Mouse (Mus musculus) ES-Bruce4 (cell line): Measurements from ENCODE around the gene Pla2g4f. TPM values are rescaled to one million over a fixed set of nuclear protein-coding genes. Genes with fewer than 3 reads are reported as not detected.

Experiments
- H3K27ac ChIP-seq: 2 replicates; pipeline ENCODE4 v1.5.1; 2012; ENCODE audit warnings: low read length, inconsistent platforms; ENCODE audit not compliant: insufficient read depth
- H3K27me3 ChIP-seq: 2 replicates; pipeline ENCODE4 v1.6.1; 2012; ENCODE audit warnings: mild to moderate bottlenecking, low read length, inconsistent platforms; ENCODE audit not compliant: control insufficient read depth, poor library complexity, insufficient read depth, severe bottlenecking
- H3K36me3 ChIP-seq: 2 replicates; pipeline ENCODE4 v1.6.1; 2012; ENCODE audit warnings: inconsistent platforms, mild to moderate bottlenecking, low read length, moderate library complexity; ENCODE audit not compliant: control insufficient read depth, poor library complexity, insufficient read depth, severe bottlenecking
- H3K4me1 ChIP-seq: one replicate; pipeline ENCODE4 v1.8.1; 2011; ENCODE audit warnings: low read length; ENCODE audit not compliant: control insufficient read depth, insufficient read depth
- H3K4me3 ChIP-seq: 2 replicates; pipeline ENCODE4 v1.5.1; 2011; ENCODE audit warnings: low read depth, mild to moderate bottlenecking, low read length
- H3K9ac ChIP-seq: 2 replicates; pipeline ENCODE4 v1.6.1; 2012; ENCODE audit warnings: low read depth, mild to moderate bottlenecking, inconsistent platforms; ENCODE audit not compliant: poor library complexity, severe bottlenecking
- H3K9me3 ChIP-seq: replicated peaks from 2 replicates; pipeline ENCODE4 v1.6.1; 2012; ENCODE audit warnings: mild to moderate bottlenecking, low read length, inconsistent platforms; ENCODE audit not compliant: control insufficient read depth, poor library complexity, insufficient read depth, severe bottlenecking
- CTCF ChIP-seq: IDR thresholded peaks from one replicate; pipeline ENCODE4 v1.8.1; 2011; ENCODE audit warnings: low read depth, low read length
- EP300 ChIP-seq: IDR thresholded peaks from 2 replicates; pipeline ENCODE4 v1.6.1; 2011; ENCODE audit warnings: low read depth, low read length; ENCODE audit not compliant: insufficient read depth
- POLR2A ChIP-seq: IDR thresholded peaks from one replicate; pipeline ENCODE4 v1.8.1; 2011; ENCODE audit warnings: low read length; ENCODE audit not compliant: insufficient read depth
- polyA plus RNA-seq: library from polyadenylated mRNA; stranded (reverse); fragments of >200 nt; gene quantifications from 2 replicates; pipeline ENCODE4 v1.2.4, GENCODE M21; 2011; ENCODE audit warnings: low read depth; ENCODE audit not compliant: missing spikeins, insufficient read depth, insufficient read length

The Pla2g4f gene
- polyA plus RNA-seq, 1 experiment, result 0.39 TPM

DNA sequence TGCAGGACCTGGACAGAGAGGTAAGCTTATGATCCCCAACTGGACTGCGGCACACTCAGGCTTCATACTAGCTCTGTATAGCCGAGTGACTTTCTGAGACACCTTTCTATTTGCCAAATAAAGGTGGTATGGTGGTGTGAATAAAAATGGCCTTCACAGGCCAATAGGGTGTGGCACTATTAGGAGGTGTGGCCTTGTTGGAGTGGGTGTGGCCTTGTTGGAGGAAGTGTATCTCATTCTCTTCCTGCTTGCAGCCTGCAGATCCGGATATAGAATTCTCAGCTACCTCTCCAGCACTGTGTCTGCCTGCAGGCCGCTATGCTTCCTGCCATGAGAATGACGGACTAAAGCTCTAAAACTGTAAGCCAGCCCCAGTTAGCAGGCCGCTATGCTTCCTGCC lies 12.9 kb downstream of the Pla2g4f start:
- Histone ChIP-seq H3K9me3 (no peaks in the 10 kb centered on the region), H3K27me3 (no peaks in the 10 kb centered on the region), H3K4me1 (no peaks in the 10 kb centered on the region), H3K9ac (no peak overlapping the region), H3K4me3 (no peak overlapping the region), H3K36me3 (no peaks in the 10 kb centered on the region), H3K27ac (no peak overlapping the region)
- TF ChIP-seq EP300 (no peak), POLR2A (no peak), CTCF (no peak)

DNA sequence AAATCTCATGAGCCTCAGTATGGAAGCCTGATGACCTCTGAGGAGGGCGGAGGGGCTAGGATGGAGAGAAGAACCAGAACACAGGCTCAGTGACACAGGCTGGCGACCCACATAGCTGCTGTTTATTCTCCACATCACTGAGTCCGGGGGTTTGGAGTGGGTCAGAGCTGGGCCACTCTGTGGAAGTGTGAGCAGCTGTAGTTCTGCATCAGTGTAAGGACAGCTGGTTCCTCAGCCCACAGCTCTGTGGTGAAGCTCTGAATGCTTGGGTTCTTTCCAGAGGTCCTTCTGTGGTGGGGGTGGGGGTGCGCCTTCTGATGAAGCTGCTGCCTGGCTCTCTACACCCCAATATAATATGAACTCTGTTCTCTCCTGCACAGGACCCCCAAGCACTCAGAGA lies 14.1 kb downstream of the Pla2g4f start:
- no peak overlapping the region for H3K4me3 ChIP-seq
- no peak for TF ChIP-seq CTCF
- TF ChIP-seq POLR2A, result no peak
- no peak for TF ChIP-seq EP300
- no peak overlapping the region for H3K27ac ChIP-seq
- H3K9me3 ChIP-seq, result no peaks in the 10 kb centered on the region
- no peaks in the 10 kb centered on the region for H3K36me3 ChIP-seq
- H3K9ac ChIP-seq, result no peak overlapping the region
- H3K27me3 ChIP-seq, result no peaks in the 10 kb centered on the region
- H3K4me1 ChIP-seq, result no peaks in the 10 kb centered on the region

DNA sequence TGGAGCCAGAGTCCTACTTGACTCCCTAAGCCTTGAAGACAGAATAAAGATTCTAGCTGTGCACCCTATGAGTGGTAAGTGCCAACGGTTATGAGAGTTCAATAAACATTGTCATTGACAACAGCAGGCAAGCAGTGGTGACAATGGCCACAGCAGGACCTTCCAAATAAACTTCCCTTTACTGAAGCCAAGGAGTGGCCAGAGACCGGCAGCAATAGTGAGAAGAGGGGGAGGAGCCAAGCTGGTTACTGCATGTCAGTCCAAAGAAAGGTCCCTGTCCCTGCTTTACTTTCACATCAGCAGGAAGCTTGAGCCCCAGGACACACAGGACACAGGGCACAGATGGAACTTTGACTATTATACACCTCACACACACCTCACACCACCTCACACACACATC lies 17.8 kb downstream of the Pla2g4f start:
- Histone ChIP-seq H3K36me3 (no peaks in the 10 kb centered on the region), H3K27me3 (no peaks in the 10 kb centered on the region), H3K27ac (no peak overlapping the region), H3K4me1 (no peaks in the 10 kb centered on the region), H3K9me3 (no peaks in the 10 kb centered on the region), H3K4me3 (no peak overlapping the region), H3K9ac (no peak overlapping the region)
- TF ChIP-seq EP300 (no peak), CTCF (no peak)

GRCm38 (mm10) chr2:120291471-120292078 lies 22.4 kb downstream of the Pla2g4f start:
- no peaks in the 10 kb centered on the region for H3K9me3 ChIP-seq

GRCm38 (mm10) chr2:120288995-120289394 lies 25.0 kb downstream of the Pla2g4f start, which contains the start of gene Pla2g4d:
Gene Pla2g4d (minus strand): TSS chr2:120289197.
- Histone ChIP-seq H3K27me3 (no peaks in the 10 kb centered on the region), H3K9me3 (no peaks in the 10 kb centered on the region), H3K9ac (no peak within 1 kb of the TSS), H3K4me3 (no peak within 1 kb of the TSS), H3K36me3 (no peaks in the 10 kb centered on the region), H3K4me1 (no peaks in the 10 kb centered on the region), H3K27ac (no peak within 1 kb of the TSS)
- no peak for TF ChIP-seq EP300
- TF ChIP-seq CTCF, result no peak
- TF ChIP-seq POLR2A, result no peak

More at GRCm38 (mm10) chr2:120291471-120292078, 22.4 kb downstream of the Pla2g4f start:
- no peaks in the 10 kb centered on the region for H3K27me3 ChIP-seq
- no peaks in the 10 kb centered on the region for H3K36me3 ChIP-seq
- H3K4me1 ChIP-seq, result no peaks in the 10 kb centered on the region
- no peak overlapping the region for H3K27ac ChIP-seq
- TF ChIP-seq CTCF (no peak), POLR2A (no peak), EP300 (no peak)
- no peak overlapping the region for H3K4me3 ChIP-seq
- H3K9ac ChIP-seq, result no peak overlapping the region

- Histone ChIP-seq H3K36me3 (no peaks in the 10 kb centered on the region), H3K27ac (no peak overlapping the region)
- TF ChIP-seq CTCF (no peak), POLR2A (no peak), EP300 (no peak)
Measured at GRCm38 (mm10) chr2:120288401-120288800, 25.6 kb downstream of the Pla2g4f start.

More at GRCm38 (mm10) chr2:120288401-120288800, 25.6 kb downstream of the Pla2g4f start:
- no peak overlapping the region for H3K9ac ChIP-seq
- no peaks in the 10 kb centered on the region for H3K4me1 ChIP-seq
- no peak overlapping the region for H3K4me3 ChIP-seq
- no peaks in the 10 kb centered on the region for H3K9me3 ChIP-seq
- no peaks in the 10 kb centered on the region for H3K27me3 ChIP-seq
